Mouse (Mus musculus) heart, postnatal 0 days (tissue): Measurements from ENCODE around the gene Hist1h2ag. TPM values are rescaled to one million over a fixed set of nuclear protein-coding genes. Genes with fewer than 3 reads are reported as not detected.

Experiments
- ATAC-seq: fragments of 200-750 bp; cut with Nextera tagmentation; 2 replicates; pipeline ENCODE4 v1.8.0; 2017; ENCODE audit warnings: low read depth, moderate number of reproducible peaks, moderate library complexity; ENCODE audit not compliant: insufficient read depth
- DNase-seq: peaks from one replicate; pipeline ENCODE4 v3.0.0-alpha.2; 2016; ENCODE audit warnings: low spot score
- H3K27ac ChIP-seq: fragments of 300-500 bp; sonication (generic); 2 replicates; pipeline ENCODE4 v1.5.1; 2014; ENCODE audit warnings: low read depth, mild to moderate bottlenecking
- H3K27me3 ChIP-seq: fragments of 300-500 bp; sonication (generic); 2 replicates; pipeline ENCODE4 v1.6.1; 2014; ENCODE audit warnings: low read length, mixed read lengths; ENCODE audit not compliant: control insufficient read depth, insufficient read depth
- H3K36me3 ChIP-seq: fragments of 300-500 bp; sonication (generic); replicated peaks from 2 replicates; pipeline ENCODE4 v1.6.1; 2014; ENCODE audit warnings: low read length, mixed read lengths; ENCODE audit not compliant: control insufficient read depth, insufficient read depth
- H3K4me1 ChIP-seq: fragments of 300-500 bp; sonication (generic); 2 replicates; pipeline ENCODE4 v1.6.1; 2014; ENCODE audit warnings: antibody characterized with exemption; ENCODE audit not compliant: control insufficient read depth, insufficient read depth
- H3K4me2 ChIP-seq: fragments of 300-500 bp; sonication (generic); 2 replicates; pipeline ENCODE4 v1.6.1; 2014; ENCODE audit warnings: low read depth, mild to moderate bottlenecking, low read length, moderate library complexity
- H3K4me3 ChIP-seq: fragments of 300-500 bp; sonication (generic); 2 replicates; pipeline ENCODE4 v1.5.1; 2014; ENCODE audit warnings: low read depth, low read length
- H3K9ac ChIP-seq: fragments of 300-500 bp; sonication (generic); replicated peaks from 2 replicates; pipeline ENCODE4 v1.6.1; 2014; ENCODE audit warnings: low read depth, low read length, mixed read lengths
- H3K9me3 ChIP-seq: fragments of 300-500 bp; sonication (generic); replicated peaks from 2 replicates; pipeline ENCODE4 v1.6.1; 2016; ENCODE audit warnings: low read length; ENCODE audit not compliant: control insufficient read depth
- CTCF ChIP-seq: IDR thresholded peaks from 2 replicates; pipeline ENCODE4 v1.5.1; 2016; ENCODE audit warnings: antibody characterized with exemption, control low read depth, low read depth
- EP300 ChIP-seq: IDR thresholded peaks from 2 replicates; pipeline ENCODE4 v1.6.1; 2016; ENCODE audit warnings: antibody characterized with exemption, low read depth
- WGBS: fragments of 180-500 bp; shearing (Covaris S2); extraction: QIAGEN DNeasy Blood & Tissue Kit; methylation state at CpG from one replicate; pipeline ENCODE4 v1.1.7; 2014; 5-methylcytosine and 5-hydroxymethylcytosine counted together
- polyA plus RNA-seq: library from polyadenylated mRNA; unstranded; fragments of >200 nt; fragmentation: Nextera tagmentation; extraction: Ambion mirVana; gene quantifications from 2 replicates; pipeline ENCODE4 v1.2.1, GENCODE M21; 2015
- total RNA-seq: library from RNA; depleted of rRNA; stranded (reverse); fragments of >200 nt; gene quantifications from 2 replicates; pipeline ENCODE4 v1.2.3, GENCODE M21; 2014; ENCODE audit warnings: low replicate concordance

The Hist1h2ag gene
- total and polyA plus RNA-seq, 2 experiments from 2014 or later, result 7.6 to 658 TPM

DNA sequence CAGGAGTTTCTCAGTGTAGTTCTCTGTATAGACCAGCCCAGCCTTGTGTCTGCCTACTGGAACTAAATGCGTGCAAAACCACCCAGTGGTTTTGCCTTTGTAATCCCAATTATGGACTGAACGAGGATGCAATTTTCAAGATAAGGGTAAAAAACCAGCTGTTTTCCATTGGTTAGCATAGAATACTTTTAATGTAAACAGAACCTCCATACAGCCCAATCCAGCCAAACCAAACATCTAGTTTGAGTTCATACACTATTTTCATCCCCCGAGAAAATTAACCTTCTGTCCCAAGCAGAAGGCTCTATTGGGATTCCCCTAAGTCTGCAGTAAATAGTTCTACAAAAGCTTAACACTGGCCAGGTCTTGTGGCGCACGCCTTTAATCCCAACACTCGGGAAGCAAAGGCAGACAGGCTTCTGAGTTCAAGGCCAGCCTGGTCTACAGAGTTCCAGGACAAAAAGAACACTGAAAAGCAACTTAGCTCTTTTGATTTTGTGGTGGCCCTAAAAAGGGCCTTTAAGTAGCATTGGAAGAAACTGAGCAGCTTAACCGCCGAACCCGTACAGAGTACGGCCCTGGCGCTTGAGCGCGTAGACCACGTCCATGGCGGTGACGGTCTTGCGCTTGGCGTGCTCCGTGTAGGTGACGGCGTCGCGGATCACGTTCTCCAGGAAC is 2.1 kb downstream of the Hist1h2ag start:
- Histone ChIP-seq H3K27me3 (no peaks in the 10 kb centered on the region), H3K27ac (peak overlapping the region; percentile 79), H3K9ac (peak overlapping the region; percentile 25), H3K4me3 (peak overlapping the region; percentile 40), H3K9me3 (no peaks in the 10 kb centered on the region), H3K36me3 (no peaks in the 10 kb centered on the region), H3K4me2 (peak overlapping the region; percentile 57), H3K4me1 (peaks cover 25% of the 10 kb centered on the region)
- DNase-seq, result no peak
- no peak for ATAC-seq
- 1% methylated on average over 19 of the region's 24 CpGs for WGBS
- TF ChIP-seq CTCF, result no peak

DNA sequence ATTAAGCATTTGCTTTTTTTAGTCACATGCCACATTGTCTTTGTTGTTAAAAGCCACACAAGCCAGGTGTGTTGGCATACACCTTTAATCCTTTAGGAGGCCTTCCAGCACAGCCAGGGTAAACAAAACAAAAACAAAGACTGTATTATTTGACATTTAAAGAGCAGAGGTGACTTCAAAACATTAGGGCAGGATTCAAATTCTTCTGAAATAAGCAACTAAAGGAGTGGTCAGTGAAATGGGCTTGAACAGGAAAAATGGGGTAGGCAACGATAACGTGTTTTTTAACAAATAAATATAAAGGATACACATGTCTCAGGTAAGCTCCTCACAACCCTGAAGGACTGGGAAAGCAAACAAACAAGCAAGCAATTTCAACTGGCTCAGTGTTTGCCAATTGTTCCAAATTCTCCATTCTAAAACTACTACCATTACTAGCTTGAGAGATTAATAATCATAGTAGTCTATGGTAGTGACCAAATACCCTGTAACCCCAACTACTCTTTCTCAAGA is 2.7 kb downstream of the Hist1h2ag start:
- Histone ChIP-seq H3K27me3 (no peaks in the 10 kb centered on the region), H3K36me3 (no peaks in the 10 kb centered on the region), H3K9me3 (no peaks in the 10 kb centered on the region), H3K4me1 (peaks cover 25% of the 10 kb centered on the region), H3K9ac (no peak overlapping the region), H3K4me3 (peak overlapping the region; percentile 40; the same call in 1 of the 2 replicates), H3K4me2 (peak overlapping the region; percentile 57), H3K27ac (peak overlapping the region; percentile 79; the same call in 1 of the 2 replicates)
- DNase-seq (no peak), ATAC-seq (no peak)
- TF ChIP-seq EP300 (no peak), CTCF (no peak)
- 14% methylated on average over 2 of the region's 2 CpGs for WGBS

DNA sequence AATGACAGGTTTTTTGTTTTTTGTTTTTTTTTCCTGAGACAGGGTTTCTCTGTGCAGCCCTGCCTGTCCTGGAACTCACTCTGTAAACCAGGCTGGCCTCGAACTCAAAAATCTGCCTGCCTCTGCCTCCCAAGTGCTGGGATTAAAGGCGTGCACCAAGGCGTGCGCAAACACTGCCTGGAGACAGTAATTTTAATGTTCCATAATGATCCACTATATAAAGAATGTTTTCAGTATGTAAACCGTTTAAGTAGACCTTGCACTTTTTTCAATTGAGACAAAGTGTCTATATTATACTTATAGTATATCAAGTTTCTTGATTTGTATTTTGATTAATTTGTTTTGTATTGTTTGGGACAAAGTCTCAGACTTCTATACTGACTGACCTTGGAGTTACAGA is 3.4 kb downstream of the Hist1h2ag start:
- 70% methylated on average over 5 of the region's 5 CpGs for WGBS
- no peak for TF ChIP-seq CTCF
- TF ChIP-seq EP300, result no peak
- Histone ChIP-seq H3K27me3 (no peaks in the 10 kb centered on the region), H3K9me3 (no peaks in the 10 kb centered on the region), H3K4me2 (no peak overlapping the region), H3K9ac (no peak overlapping the region), H3K27ac (no peak overlapping the region), H3K4me3 (no peak overlapping the region), H3K36me3 (no peaks in the 10 kb centered on the region), H3K4me1 (peaks cover 29% of the 10 kb centered on the region)
- DNase-seq (no peak), ATAC-seq (no peak)

DNA sequence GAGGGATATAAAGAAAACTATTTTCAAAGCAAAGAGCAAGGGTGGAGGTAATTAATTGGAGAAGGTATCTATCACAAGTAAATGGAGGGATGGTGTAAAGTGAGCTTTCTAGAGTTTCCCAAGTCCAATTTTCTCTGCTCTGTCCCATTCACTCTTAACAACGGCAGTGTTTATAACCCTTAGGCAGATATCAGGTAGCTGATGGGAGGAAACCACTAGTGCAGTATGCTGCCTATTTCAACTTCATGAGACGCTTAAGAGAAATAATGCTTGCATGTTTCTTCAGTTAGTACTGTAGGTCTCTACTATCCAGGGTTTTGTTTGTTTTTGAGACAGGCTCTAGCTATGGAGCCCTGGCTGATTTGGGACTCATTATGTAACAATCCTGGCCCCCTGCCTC is 5.3 kb downstream of the Hist1h2ag start:
- Histone ChIP-seq H3K4me3 (no peak overlapping the region), H3K27ac (no peak overlapping the region), H3K36me3 (no peaks in the 10 kb centered on the region), H3K4me2 (no peak overlapping the region), H3K27me3 (no peaks in the 10 kb centered on the region), H3K4me1 (peaks cover 24% of the 10 kb centered on the region), H3K9me3 (no peaks in the 10 kb centered on the region), H3K9ac (no peak overlapping the region)
- DNase-seq (no peak), ATAC-seq (no peak)
- no peak for TF ChIP-seq CTCF
- no peak for TF ChIP-seq EP300
- 75% methylated on average over 2 of the region's 2 CpGs for WGBS

DNA sequence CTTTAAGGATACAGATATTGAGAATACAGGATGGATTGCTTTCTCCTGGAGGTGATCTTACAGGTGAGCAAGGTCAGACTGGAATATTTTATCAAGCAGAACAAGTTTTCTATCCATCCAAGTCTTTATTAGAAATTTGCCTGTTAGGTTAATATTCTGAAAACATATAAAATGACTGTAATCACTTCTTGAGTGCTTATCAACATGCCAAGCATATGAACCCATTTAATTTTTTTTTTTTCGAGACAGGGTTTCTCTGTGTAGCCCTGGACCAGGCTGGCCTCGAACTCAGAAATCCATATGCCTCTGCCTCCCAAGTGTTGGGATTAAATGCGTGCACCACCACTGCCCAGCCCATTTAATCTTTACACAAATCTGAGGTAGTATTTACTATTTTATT is 5.8 kb downstream of the Hist1h2ag start:
- H3K9ac ChIP-seq, result no peak overlapping the region
- peaks cover 20% of the 10 kb centered on the region for H3K4me1 ChIP-seq
- DNase-seq, result no peak
- H3K4me2 ChIP-seq, result peak overlapping the region; percentile 54; the same call in 1 of the 2 replicates
- H3K27ac ChIP-seq, result no peak overlapping the region
- H3K4me3 ChIP-seq, result no peak overlapping the region
- 70% methylated on average over 3 of the region's 3 CpGs for WGBS
- no peak for TF ChIP-seq CTCF
- no peak for TF ChIP-seq EP300
- no peaks in the 10 kb centered on the region for H3K9me3 ChIP-seq
- no peaks in the 10 kb centered on the region for H3K36me3 ChIP-seq
- H3K27me3 ChIP-seq, result no peaks in the 10 kb centered on the region
- ATAC-seq, result no peak
